Mouse (Mus musculus): ENCODE results near the gene Ppp2r5e.

- no peak for TF ChIP-seq CTCF (conservative IDR thresholded peaks at IDR 0.05; ENCODE audit: insufficient read depth, insufficient read length, low read depth, low read length)
- no peak for TF ChIP-seq POLR2A (IDR thresholded peaks at IDR 0.05; ENCODE audit: low read depth, low read length)
Measured at GRCm38 (mm10) chr12:75544259-75544658, 51.8 kb downstream of the Ppp2r5e start.

All from kidney, adult 2 months (tissue).